Mouse (Mus musculus): Measurements from ENCODE around the gene Slc52a3.

Gene Slc52a3

DNA sequence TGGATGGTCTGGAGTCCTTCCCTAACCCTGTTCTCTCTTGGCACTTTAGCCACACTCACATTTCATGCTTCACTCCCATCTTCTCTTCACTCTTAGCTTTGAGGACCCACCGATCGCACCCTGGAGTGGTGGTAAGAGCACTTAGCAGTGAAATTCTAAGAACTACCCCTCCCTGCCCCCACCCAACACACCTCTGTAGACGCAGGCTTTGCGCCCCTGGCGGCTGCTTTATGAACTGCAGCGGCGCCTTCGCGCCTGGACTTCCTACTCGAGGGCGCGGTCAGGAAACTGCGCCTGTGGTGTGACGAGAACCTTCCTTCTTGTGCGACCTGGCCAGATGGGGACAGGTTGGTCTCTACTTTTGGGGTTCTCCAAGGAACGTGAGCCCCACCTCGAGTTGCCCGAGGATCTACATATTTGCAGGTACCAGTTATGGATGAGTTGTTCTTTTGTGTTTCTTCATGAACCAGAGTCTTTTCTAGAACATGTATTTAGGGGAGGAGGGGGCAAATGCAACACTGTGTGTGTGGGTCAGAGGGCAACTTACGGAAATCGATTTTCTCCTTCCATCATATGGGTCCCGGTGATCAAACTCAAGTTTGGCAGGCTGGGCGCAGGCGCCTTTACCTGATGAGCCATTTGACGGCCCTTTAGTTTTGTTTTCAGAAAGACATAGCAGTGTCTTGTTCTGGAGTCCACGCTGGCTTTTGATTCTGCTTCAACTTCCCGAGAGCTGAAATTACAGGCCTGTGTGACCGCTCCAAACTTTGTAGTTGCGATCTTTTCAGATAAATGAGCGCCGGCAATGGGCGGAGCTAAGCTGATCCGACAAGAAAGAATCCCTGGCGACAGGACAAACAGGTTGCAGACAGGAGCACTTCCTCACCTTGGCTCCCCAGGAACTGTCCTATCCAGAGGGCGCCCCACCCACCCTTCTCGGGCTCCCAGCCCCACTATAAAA lies at the start of gene Slc52a3:
Gene Slc52a3 (plus strand): TSS at position 283 of the 961 bp plus-strand sequence.
- DNase-seq (ENCODE audit: low spot score in 2 of 2): peak; percentile 73 to 88

DNA sequence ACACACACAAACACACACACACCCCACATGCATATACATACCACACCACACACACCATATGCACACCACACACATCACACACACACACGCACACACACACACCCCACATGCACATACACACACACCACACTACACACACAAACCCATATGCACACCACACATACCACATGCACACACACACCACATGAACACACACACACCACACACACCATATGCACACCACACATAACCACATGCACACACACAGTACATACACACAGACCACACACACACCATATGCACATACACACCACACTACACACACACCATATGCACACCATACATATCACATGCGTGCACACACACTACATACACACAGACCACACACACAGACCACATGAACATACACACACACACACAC lies 48.7 kb upstream of the Slc52a3 start:
- no peak for DNase-seq (ENCODE audit: low spot score in 2 of 2)

DNA sequence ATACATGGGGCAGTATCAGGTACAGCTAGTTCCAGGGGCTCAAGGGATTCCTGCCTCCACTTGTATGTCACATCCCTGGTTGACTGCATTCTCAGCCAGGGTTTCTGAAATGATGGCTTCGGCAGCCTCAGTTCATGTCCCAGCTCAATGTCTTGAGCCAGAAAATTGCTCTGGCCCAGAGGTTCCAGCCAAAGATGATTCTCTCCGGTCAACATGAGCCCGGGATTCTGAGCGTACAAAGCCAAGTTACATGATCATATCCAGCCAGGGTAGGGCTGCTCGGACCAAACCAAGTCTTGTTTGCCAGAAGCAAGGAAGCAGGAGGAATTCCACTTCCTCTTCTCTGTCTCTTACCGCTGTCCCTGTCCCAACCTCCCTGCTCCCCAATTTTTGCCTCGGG lies 48.0 kb upstream of the Slc52a3 start:
- peak; percentile 32 to 66 for DNase-seq (ENCODE audit: low spot score in 2 of 2)

DNA sequence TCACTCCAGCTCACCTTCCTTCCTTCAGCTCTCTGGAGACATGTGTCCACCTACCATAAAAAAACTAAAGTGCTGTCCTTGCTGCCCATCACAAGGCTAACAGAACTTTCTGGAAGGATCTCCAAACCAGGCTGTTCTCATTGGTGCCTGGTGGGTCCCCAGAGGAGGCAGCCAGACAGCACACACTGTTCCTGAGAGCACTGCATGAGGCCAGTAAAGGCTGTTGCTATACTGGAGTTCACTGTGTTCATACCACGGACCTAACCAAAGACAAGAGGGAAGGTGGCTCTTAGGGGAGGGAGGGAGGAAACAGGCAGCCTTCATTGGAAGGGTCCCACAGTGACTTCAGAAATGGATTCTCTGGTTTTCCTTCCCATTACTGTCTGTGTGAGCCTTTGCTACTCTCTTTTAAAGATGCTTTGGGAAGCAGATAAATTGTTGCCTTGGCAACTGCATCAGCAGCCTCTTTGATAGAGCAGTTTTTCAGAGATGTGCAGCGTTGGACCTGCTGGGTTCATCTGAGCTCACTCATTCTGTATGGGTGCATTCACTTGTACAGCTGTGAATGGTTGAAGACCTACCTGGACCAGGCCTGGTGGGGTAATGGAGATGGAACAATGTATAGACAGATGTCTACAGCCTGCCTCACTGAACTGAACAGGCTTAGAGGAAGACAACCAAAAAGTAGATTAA lies 47.1 kb upstream of the Slc52a3 start:
- no peak for DNase-seq (ENCODE audit: low spot score in 2 of 2)

DNA sequence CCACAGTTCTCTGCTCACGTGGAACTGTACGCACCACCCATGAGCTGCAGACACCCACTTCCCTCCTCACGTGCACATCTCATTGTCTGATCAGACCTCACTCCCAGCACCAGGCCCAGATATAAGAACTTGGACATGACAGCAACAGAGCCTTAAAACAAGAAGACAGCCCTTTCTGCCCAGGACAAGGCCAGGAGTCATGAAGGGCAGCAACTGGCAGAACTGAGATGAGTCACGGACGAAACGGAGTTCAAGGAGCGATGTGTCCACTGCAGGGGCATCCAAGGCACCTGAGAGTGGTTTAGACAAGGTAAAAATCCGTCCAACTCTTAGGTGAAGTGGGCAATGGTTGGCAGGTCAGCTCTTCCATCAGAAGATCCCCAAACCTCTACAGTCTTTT lies 42.6 kb upstream of the Slc52a3 start:
- no peak for DNase-seq (ENCODE audit: low spot score in 2 of 2)

DNA sequence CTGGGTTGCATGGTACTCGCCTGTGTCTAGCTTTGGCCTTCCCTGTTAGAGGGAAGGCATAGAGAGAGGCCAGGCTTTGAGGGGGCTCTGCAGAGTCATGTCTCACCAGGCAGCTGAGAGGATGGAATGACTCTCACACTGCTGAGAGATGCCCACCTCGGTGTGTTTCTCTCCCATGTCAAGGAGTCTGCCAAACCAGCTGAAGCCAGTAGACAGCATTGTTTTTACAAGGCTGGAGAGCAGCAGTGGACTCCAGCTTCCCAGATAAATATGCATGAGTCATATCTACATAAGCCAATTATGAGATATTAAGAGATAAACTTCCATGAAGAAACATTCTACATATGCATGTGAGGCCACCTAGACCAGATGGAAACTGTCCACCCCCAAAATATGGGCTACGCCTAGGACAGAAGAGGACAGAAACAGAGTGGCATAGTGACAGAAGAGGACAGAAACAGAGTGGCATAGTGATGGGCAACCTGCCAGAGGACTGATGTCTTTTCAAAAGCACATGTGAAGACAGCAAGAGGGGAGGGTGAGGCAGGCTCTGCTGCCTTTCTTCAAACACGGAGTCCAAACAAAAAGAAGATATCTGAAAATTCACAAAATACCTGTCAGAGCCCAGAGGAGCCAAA lies 39.7 kb upstream of the Slc52a3 start:
- DNase-seq (ENCODE audit: low spot score in 2 of 2): peak in 1 of 2 experiments; percentile 37

DNA sequence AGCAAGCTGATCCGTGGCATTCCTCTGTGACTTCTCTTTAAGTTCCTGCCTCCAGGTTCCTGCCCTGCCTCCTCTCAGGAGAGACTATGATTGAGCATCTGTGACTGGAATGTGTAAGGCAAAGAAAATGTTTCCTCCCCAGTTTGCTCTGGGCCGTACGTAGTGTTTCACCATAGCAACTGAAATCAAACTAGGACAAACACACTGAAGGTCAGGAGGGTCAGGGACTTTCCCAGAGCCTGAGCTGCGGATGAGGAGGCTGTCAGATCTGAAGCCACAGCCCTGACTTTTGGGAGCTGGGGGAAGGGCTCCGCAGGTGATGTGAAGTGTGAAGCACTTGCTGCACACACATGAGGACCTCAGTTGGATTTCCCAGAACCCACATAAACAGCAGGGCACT lies 37.0 kb upstream of the Slc52a3 start:
- DNase-seq (ENCODE audit: low spot score in 2 of 2): peak in 1 of 2 experiments; percentile 56

DNA sequence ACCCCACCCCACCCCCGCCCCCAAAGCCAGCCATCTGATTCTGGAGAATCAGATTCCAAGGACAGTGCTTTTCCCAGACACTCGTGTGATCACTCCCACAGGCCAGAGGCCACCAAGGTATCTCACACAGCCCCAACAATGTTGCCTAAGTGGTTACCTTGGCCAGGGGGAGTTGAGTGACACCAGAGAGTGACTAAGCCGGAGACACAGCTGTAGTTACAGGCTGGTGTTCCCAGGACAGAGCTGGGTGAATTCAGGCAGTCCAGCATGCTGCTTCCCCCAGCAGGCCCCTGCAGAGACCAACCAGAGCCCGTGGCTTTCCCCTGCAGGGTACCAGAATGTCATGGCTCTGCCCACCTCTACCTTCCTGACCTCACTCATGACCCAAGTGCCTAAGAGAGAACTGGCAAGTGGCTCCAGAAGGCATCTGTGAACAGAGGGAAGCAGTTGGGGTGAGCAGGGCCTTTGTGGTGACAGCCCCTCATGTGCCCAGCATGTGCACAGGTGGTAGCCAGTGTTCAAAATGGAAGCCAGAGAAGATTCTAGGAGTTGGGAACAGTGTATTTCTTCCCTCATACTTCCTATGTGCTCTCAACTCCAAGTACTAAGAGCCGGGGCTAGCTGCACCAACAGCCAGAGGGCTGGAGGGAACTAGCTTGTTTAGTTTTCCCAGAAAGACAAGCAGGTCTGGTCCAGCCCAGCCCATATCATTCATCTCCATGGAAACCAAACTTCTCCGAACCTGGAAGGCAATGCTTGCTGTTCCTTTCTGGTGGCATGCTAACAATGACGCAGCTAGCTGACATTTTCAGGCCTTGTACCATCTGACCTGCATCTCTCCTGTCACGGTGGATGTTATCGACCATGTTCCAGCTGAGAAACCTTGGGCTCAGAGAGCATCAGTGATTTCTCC lies 34.8 kb upstream of the Slc52a3 start:
- DNase-seq (ENCODE audit: low spot score in 2 of 2): no peak

DNA sequence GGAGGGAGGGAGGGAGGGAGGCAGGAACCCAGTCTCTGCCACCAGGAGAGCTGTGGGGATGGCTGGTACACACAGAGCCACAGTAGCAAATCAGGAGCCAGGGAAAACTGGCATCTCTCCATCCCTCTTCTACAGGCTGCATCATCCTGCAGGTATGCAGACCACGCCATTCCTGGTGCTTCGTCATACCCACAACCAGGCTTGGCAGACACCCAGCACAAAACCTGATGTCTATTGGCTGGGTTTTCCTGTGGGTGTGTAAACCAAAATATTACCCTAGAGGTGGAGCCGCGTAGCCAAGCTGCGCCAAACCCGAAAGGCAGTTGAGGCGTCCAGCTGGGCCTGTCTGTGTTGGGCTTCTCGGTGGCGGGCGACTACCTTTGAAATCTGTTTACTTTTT lies 33.8 kb upstream of the Slc52a3 start:
- DNase-seq (ENCODE audit: low spot score in 2 of 2): peak in 1 of 2 experiments; percentile 71

DNA sequence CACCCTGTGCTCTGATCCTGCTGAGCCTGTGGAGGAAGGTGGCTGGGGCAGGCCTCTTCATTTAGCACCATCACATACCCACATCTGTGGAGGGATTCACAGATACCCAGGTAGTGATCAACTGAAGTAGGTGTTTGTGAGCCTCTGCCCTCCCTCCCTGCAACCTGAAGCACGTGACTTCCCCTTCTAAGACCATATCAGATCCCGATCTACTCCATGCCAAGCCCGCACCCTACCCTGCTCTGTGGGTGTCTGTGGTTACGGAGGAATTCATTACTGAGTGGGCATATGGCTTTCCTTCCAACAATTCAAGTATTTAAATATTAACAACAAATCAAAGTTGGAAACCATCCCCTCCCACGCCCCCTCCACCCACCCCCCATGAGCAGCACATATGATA lies 33.0 kb upstream of the Slc52a3 start:
- no peak for DNase-seq (ENCODE audit: low spot score in 2 of 2)

DNA sequence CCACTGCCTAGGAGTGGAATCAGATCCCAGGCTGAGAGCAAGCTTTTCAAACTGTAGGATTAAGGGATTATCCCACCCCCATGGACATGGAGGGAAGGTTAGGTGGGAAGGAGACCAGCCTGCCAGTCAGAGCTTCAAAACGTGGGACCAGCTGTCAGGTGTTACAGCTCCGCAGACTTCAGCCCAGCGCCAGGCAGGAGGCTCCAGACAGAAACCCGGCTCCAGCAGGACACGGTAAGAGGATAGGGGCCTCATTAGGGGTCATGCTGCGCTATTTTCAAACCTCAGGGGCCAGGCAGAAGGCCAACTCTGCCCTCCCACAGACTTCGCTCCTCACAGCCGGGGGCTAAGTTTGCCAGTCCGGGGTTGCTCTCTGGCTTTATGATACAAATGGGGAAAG lies 32.3 kb upstream of the Slc52a3 start:
- no peak for DNase-seq (ENCODE audit: low spot score in 2 of 2)

DNA sequence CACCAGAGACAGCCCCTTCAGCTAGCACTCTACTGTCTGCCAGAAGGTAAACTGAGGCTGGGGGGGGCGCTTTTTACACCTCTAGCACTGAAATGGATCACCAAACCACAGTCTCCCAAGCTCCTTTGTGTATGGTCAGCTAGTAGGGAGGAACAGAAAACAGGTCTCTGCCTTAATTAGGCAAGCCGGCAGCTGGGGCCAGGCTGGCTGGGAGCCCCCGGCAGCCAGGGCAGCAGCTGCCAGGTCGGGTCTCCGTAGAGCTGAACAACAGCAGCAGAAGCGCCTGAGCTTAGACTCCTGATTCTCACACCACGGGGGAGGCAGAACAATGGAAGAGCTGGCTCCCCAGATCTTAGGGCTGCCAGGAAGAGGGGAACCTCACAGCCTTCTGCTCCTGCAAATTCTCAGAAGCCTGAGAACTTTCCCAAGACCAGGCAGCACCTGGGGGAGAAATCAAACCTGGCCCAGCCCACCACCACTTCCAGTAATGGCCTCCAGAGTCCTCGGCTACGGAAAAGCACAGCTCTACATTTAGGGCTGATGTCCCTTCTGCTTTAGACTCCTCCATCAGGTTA lies 29.0 kb upstream of the Slc52a3 start:
- no peak for DNase-seq (ENCODE audit: low spot score in 2 of 2)

DNA sequence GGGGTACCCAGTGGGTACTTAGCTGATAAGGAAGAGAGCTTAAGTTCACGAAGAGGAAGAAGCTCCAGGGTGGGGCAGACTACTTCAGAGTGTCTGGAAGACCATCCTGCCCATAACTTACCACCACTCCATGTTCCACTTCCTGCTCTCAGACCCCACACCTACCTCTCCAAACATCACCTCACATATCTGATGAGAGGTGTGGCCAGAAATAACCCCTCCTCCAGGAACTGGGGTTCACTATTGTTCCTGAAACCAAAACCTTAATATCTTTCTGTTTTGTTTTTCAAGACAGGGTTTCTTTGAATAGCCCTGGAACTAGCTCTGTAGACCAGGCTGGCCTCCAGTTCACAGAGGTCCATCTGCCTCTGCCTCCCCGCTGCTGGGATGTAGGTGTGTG lies 28.5 kb upstream of the Slc52a3 start:
- no peak for DNase-seq (ENCODE audit: low spot score in 2 of 2)

DNA sequence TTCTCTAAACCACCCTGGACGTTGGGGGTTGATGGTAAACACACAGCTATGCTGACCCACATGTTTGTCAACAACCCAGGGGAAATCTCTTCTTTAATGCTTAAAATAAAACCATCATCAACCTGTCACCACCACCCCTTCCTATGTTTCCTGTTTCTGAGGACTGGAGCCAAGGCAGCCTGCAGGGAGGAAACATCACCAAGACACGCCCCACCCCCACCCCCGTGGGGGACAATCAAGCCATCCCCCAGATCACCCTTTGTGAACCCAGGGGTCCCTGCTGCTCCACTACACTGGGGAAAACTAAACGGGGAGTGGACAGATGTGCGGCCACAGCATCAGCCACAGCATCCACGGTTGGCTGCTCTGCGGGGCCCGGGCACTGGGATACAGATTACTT lies 27.9 kb upstream of the Slc52a3 start:
- DNase-seq (ENCODE audit: low spot score in 2 of 2): no peak

DNA sequence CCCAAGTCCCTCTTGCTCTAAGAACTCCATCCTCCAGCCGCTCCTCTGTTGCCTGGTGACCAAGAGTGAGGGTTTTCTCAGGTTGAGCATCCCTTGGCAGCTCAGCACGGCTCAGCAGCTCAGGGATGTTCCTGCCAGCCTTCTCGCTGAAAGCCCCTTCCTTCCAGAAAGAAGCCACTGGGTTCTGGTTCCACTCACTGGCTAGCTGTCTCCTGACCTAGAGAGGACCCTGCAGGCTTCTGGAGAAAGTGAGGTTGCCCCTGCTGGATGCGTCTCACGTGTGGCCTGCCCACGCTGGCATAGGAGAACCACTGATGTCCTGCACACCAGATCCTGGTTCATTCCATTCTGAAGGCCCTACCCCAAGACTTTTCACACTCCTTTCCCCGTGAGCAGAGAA lies 27.3 kb upstream of the Slc52a3 start:
- DNase-seq (ENCODE audit: low spot score in 2 of 2): no peak

DNA sequence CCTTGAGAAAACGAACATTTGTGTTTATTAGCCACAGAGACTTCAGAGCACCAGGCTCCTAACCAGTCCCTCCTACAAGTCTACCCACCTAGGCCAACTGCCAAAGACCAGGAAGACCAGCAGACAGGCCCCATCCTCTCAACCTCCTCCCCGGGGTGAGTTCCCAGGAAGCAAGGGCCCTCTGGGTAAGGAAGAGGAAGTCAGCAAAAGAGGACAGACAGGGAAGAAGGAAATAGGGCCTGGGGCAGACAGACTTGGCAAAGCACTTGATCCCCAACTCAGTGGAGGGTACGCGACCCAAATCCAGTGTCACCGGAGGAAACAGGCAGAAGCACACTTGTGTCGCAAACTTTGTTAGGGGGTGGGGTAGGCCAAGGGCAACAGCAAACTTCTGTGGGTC lies 26.9 kb upstream of the Slc52a3 start:
- no peak for DNase-seq (ENCODE audit: low spot score in 2 of 2)

DNA sequence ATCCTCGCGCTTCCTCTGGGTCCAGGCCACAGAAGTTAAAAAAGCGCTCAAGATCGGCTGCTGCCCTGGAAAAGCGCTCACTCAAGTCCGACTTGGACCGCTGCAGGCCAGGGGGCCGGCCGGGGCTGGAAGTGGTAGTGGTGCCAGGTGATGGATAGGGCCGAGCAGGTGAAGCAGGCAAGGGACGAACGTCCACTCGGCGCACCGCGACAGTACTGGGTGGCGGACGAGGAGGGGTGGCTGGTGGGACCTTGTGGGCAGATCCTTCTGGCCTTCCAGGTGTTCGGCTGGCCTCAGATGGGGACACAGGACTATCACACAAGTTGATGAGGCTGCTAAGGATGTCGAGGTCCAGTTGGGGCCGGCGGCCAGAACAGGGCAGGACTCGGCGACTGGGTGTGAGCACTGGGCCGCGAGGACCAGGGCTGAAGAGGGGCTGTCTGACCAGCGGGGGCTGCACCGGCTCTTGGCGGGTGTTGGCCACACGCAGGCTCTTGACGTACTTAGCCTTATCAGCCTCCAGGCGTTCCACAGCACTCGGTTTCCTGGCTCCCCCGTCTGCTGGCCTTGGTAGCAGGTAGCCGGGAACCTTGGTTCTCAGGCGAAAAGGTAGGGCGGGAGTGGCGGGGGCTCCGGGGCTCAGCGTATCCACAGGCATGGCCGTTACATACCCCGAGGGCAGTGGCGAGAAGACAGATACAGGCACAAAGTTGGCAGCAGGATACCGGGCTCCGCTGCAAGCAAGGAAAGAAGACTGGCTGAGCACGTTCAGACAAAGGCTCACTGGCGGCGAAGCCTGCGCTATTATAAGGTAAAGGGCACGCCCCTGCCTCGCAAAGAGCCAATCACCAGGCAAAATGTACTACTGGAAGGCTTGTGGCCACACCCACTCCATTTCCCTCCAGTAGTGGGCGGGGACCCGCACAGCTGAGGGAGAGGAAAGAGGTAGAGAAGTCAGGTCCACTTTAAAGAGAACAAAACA lies 25.8 kb upstream of the Slc52a3 start:
- DNase-seq (ENCODE audit: low spot score in 2 of 2): peak; percentile 88

DNA sequence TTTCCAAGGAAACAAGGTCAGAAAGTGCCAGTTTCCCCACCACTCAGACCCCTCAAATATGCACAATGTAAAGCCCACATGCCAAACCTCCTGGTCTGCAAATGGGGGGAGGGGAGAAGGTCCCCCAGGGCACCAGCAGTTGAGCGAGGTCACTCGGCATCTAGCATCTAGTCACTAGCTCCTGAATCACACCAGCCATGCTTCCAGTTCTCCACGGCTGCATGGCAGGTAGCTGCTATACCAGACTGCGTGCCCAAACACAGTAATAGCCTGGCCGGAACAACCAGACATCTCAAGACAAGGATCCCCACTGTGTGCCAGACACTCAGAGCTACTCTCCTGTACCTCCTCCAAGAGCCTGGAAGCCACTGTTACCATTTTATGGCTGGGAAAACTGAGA lies 24.6 kb upstream of the Slc52a3 start:
- DNase-seq (ENCODE audit: low spot score in 2 of 2): no peak

DNA sequence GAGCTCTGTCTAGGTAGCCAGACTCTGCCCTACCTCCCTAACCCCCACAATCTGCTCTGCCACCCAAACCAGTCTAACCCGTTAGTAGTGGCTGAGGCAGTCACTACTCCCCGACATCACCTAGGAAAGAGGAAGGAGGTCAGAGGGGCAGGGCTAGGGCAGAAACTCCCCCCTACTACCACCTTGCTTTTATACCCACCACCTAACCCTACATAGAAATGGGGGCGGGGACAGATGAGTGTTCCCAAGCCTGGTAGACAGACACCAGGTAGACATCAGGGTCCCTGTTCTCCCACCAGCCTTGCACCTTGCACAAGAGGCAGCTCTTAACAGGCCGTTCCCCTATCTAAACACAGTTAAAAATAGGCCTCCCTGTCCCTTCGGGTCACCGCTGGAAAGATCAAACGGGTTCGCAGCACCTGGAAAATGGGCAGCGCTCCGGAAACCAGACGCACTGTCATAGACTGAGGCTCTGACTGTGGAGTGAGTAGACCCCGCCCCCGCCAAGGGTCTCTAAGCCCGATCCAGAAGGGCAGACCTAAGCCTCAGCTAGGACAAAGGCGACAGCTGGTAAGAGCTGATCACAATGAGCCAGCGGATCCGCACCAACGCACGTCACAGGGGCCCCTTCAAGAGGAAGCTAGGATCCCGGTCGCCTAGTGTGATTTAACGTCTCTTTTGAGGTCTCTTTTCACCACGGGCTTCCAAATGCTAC lies 23.3 kb upstream of the Slc52a3 start:
- DNase-seq (ENCODE audit: low spot score in 2 of 2): no peak
